Mouse (Mus musculus) thymus, postnatal 10 days (tissue): ENCODE data around the gene Fam169b.

Experiments used
- DNase-seq, 2 experiments: peaks; one replicate each; pipeline ENCODE4 v3.0.0; 2021; ENCODE audit warnings: low spot score in 2 of 2

Fam169b gene

DNA sequence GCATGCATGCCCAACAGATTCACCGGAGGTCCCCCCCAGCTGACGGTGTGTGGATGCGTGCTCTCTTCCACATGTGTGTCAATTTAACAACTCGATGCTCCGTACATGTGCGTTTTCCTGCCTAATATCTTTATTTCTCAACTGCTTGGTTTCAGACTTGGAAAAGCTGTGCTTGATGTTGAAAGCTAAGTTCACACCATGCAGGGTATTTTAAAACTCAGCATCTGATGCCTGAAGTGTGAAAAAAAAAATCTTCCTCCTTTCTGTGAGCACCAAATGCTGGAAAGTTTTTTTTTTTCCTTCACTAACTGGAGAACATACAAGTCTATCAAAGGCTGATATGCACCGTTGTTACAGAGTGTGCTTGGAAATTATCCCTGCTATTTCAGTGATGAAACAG is 126.9 kb downstream of the Fam169b start:
- no peak for DNase-seq

DNA sequence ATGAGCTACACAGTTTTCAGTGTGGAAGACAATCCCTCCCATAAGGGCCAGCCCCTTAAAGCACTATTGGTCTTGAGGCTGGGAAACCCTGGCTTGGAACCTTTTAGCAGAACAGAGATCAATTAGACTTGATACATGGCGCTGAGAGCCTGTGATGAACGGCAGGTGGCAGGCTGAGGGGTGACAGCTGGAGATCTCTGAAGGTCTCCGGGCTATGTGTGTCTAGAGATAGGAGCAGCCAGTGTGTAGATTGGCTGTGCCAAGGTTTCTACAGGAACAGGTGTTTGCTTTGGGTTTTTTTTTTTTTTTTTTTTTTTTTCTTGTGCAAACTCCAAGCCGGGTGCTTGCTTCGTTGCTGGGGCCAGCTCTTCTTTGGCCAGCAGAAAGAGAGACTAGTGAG is 135.0 kb downstream of the Fam169b start:
- DNase-seq = no peak
